Mouse (Mus musculus): ENCODE results near the gene Kcne2. TPM values are rescaled to one million over a fixed set of nuclear protein-coding genes. Genes with fewer than 3 reads are reported as not detected.

Gene Kcne2
- polyA plus RNA-seq, 1 experiment from 2014 or later = 9.1 TPM

DNA sequence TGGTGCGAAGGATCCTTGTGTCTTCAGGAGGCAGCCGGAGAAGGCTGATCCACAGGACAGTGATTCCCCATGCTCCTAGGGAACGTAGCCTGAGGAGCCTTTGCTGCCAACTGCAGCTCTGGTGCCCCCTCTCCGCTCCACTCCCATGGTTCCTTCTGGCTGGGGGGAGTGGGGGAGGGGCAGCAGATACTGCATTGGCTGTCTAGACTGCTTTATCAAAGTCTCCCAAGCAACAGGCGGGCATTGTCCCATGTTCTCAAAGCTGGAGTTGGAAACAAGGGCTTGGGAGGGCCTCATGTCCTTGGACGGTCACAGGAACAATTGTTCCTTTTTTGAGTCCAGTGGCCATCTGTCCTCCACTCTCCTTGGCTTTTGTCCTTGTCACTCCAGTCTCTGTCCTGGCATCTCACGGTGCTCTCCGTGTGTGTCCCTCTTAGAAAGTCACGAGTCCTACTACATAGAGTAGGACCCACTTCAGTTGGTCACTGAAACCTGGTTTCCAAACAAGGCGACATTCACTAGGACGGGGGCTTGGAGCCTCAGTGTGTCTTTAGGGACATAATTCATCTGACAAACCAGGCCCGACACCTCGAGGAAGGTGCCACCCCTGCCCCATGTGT is 54.2 kb downstream of the Kcne2 start:
- 60% methylated on average over 13 of the region's 13 CpGs for WGBS
- no peak for ATAC-seq

More for the DNA sequence above, 54.2 kb downstream of the Kcne2 start:
- no peak overlapping the region for H3K4me2 ChIP-seq (ENCODE audit: low read length)
- no peak overlapping the region for H3K9ac ChIP-seq (replicated peaks; ENCODE audit: low read depth, low read length)
- no peak overlapping the region for H3K4me3 ChIP-seq (replicated peaks; ENCODE audit: low read length)
- no peaks in the 10 kb centered on the region for H3K9me3 ChIP-seq (ENCODE audit: control insufficient read depth, low read length)
- no peaks in the 10 kb centered on the region for H3K27me3 ChIP-seq (replicated peaks; ENCODE audit: control insufficient read depth, insufficient read depth, low read length)
- no peaks in the 10 kb centered on the region for H3K36me3 ChIP-seq (ENCODE audit: control insufficient read depth, insufficient read depth)
- H3K4me1 ChIP-seq (replicated peaks; ENCODE audit: control insufficient read depth, insufficient read depth, low read length) = no peaks in the 10 kb centered on the region
- H3K27ac ChIP-seq (ENCODE audit: low read length) = no peak overlapping the region

Other genes with a start within 250 kb of the Kcne2 start
- 144 and 148 TPM in 2 replicates for gene Mrps6, start 234.1 kb upstream of the Kcne2 start, polyA plus RNA-seq (2015; fragmentation: Nextera tagmentation; extraction: Ambion mirVana)
- 0.25 and 0.52 TPM in 2 replicates for gene Gm49711, start 234.1 kb upstream of the Kcne2 start, polyA plus RNA-seq (2015; fragmentation: Nextera tagmentation; extraction: Ambion mirVana)
- 13.8 and 15.0 TPM in 2 replicates for gene Slc5a3, start 234.1 kb upstream of the Kcne2 start, polyA plus RNA-seq (2015; fragmentation: Nextera tagmentation; extraction: Ambion mirVana)
- gene Smim11, start 8.9 kb downstream of the Kcne2 start, polyA plus RNA-seq (2015; fragmentation: Nextera tagmentation; extraction: Ambion mirVana) = 83.0 and 89.0 TPM in 2 replicates
- gene Fam243, start 29.1 kb downstream of the Kcne2 start, polyA plus RNA-seq (2015; fragmentation: Nextera tagmentation; extraction: Ambion mirVana) = 0.09 and 0.15 TPM in 2 replicates
- 0.10 TPM in 1 of 2 replicates, not detected in the other for gene Kcne1, start 67.1 kb downstream of the Kcne2 start, polyA plus RNA-seq (2015; fragmentation: Nextera tagmentation; extraction: Ambion mirVana)
- 48.1 and 50.7 TPM in 2 replicates for gene Rcan1, start 178.5 kb downstream of the Kcne2 start, polyA plus RNA-seq (2015; fragmentation: Nextera tagmentation; extraction: Ambion mirVana)
- 3.3 and 3.4 TPM in 2 replicates for gene Clic6, start 193.3 kb downstream of the Kcne2 start, polyA plus RNA-seq (2015; fragmentation: Nextera tagmentation; extraction: Ambion mirVana)

Measured in forebrain, embryonic 16.5 days (tissue).